Mouse (Mus musculus) limb, embryonic 14.5 days (tissue): ENCODE measurements at regions not wholly inside any gene's neighbourhood (a gene's known extent, or its start where the extent isn't known, plus 50 kb on each side); places are given as distances from the start of the nearest gene placed in this dataset.

Experiments
- ATAC-seq: fragments of 200-750 bp; cut with Nextera tagmentation; 2 replicates; pipeline ENCODE4 v1.8.0; 2017; ENCODE audit warnings: low read depth, moderate number of reproducible peaks, moderate TSS enrichment; ENCODE audit not compliant: low FRiP score
- DNase-seq: peaks from one replicate; pipeline ENCODE4 v3.0.0-alpha.2; 2015; ENCODE audit warnings: low spot score
- H3K27ac ChIP-seq: fragments of 300-500 bp; sonication (generic); replicated peaks from 2 replicates; pipeline ENCODE4 v1.5.1; 2014; ENCODE audit warnings: low read depth, mild to moderate bottlenecking, low read length, moderate library complexity, mixed read lengths
- H3K27me3 ChIP-seq: fragments of 300-500 bp; sonication (generic); 2 replicates; pipeline ENCODE4 v1.6.1; 2014; ENCODE audit warnings: low read length, mixed read lengths; ENCODE audit not compliant: control insufficient read depth, insufficient read depth
- H3K36me3 ChIP-seq: fragments of 300-500 bp; sonication (generic); 2 replicates; pipeline ENCODE4 v1.6.1; 2014; ENCODE audit warnings: mild to moderate bottlenecking, low read length, moderate library complexity, mixed read lengths; ENCODE audit not compliant: control insufficient read depth, insufficient read depth
- H3K4me1 ChIP-seq: fragments of 300-500 bp; sonication (generic); 2 replicates; pipeline ENCODE4 v1.6.1; 2014; ENCODE audit warnings: antibody characterized with exemption, low read length, mixed read lengths; ENCODE audit not compliant: control insufficient read depth, insufficient read depth
- H3K4me2 ChIP-seq: fragments of 300-500 bp; sonication (generic); replicated peaks from 2 replicates; pipeline ENCODE4 v1.6.1; 2014; ENCODE audit warnings: low read depth, mild to moderate bottlenecking, low read length, moderate library complexity; ENCODE audit not compliant: severe bottlenecking
- H3K4me3 ChIP-seq: fragments of 300-500 bp; sonication (generic); replicated peaks from 2 replicates; pipeline ENCODE4 v1.5.1; 2014; ENCODE audit warnings: low read length
- H3K9ac ChIP-seq: fragments of 300-500 bp; sonication (generic); 2 replicates; pipeline ENCODE4 v1.6.1; 2014; ENCODE audit warnings: mild to moderate bottlenecking, low read depth, low read length, moderate library complexity; ENCODE audit not compliant: severe bottlenecking
- H3K9me3 ChIP-seq: fragments of 300-500 bp; sonication (generic); 2 replicates; pipeline ENCODE4 v1.6.1; 2016; ENCODE audit warnings: low read length; ENCODE audit not compliant: control insufficient read depth
- POLR2A ChIP-seq: fragments of 200-500 bp; IDR thresholded peaks from 2 replicates; pipeline ENCODE4 v1.8.0; 2012; ENCODE audit warnings: inconsistent platforms, mild to moderate bottlenecking, moderate library complexity, borderline replicate concordance; ENCODE audit not compliant: insufficient read depth, insufficient read length; ENCODE audit errors: extremely low read depth
- WGBS: fragments of 180-500 bp; shearing (Covaris S2); extraction: QIAGEN DNeasy Blood & Tissue Kit; methylation state at CpG from one replicate; pipeline ENCODE4 v1.1.7; 2014; 5-methylcytosine and 5-hydroxymethylcytosine counted together

GRCm38 (mm10) chr15:62500522-62500921, 1344.5 kb downstream of the Gsdmc2 start:
- no peak for TF ChIP-seq POLR2A
- DNase-seq (no peak), ATAC-seq (no peak)
- H3K27me3 ChIP-seq: no peaks in the 10 kb centered on the region
- H3K9me3 ChIP-seq: no peaks in the 10 kb centered on the region
- no peaks in the 10 kb centered on the region for H3K36me3 ChIP-seq
- no peak overlapping the region for H3K4me3 ChIP-seq
- H3K4me1 ChIP-seq: peaks cover 7% of the 10 kb centered on the region
- WGBS: 77% methylated on average over 2 of the region's 2 CpGs
- H3K9ac ChIP-seq: no peak overlapping the region
- no peak overlapping the region for H3K4me2 ChIP-seq
- no peak overlapping the region for H3K27ac ChIP-seq

DNA sequence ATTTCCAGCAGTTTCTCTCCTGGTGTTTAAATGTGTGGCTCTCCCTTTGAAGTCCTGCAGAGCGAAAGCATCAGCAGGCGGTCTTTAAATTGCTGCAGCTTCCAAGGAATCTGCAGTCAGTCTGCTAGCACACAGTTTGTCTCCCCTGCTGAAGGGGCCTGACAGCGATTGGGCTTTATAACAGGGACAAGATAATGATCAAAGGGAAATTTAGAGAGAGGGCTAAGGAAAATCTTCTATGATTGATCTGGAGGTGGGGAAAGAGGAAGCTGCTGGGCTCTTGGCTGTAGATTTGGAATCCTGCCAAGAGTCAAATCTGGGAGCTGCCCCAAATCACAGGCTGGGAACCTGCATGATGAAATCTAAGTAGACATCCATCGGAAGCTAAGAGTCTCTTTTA, 1348.8 kb downstream of the Gsdmc2 start:
- DNase-seq (peak; percentile 25), ATAC-seq (no peak)
- Histone ChIP-seq H3K36me3 (no peaks in the 10 kb centered on the region), H3K4me2 (no peak overlapping the region), H3K27me3 (no peaks in the 10 kb centered on the region), H3K4me3 (no peak overlapping the region), H3K9ac (no peak overlapping the region), H3K4me1 (peaks cover 4% of the 10 kb centered on the region), H3K9me3 (no peaks in the 10 kb centered on the region), H3K27ac (no peak overlapping the region)
- 1% methylated on average over 4 of the region's 4 CpGs for WGBS
- TF ChIP-seq POLR2A: no peak

GRCm38 (mm10) chr15:62492350-62492749, 1352.6 kb downstream of the Gsdmc2 start:
- DNase-seq (no peak), ATAC-seq (no peak)
- H3K27ac ChIP-seq: no peak overlapping the region
- H3K9me3 ChIP-seq: no peaks in the 10 kb centered on the region
- 29% methylated on average over 3 of the region's 3 CpGs for WGBS
- H3K4me2 ChIP-seq: no peak overlapping the region
- no peak overlapping the region for H3K4me3 ChIP-seq
- no peak for TF ChIP-seq POLR2A
- no peak overlapping the region for H3K9ac ChIP-seq
- no peaks in the 10 kb centered on the region; the same call in 1 of the 2 replicates for H3K4me1 ChIP-seq
- no peaks in the 10 kb centered on the region for H3K36me3 ChIP-seq
- no peaks in the 10 kb centered on the region for H3K27me3 ChIP-seq

DNA sequence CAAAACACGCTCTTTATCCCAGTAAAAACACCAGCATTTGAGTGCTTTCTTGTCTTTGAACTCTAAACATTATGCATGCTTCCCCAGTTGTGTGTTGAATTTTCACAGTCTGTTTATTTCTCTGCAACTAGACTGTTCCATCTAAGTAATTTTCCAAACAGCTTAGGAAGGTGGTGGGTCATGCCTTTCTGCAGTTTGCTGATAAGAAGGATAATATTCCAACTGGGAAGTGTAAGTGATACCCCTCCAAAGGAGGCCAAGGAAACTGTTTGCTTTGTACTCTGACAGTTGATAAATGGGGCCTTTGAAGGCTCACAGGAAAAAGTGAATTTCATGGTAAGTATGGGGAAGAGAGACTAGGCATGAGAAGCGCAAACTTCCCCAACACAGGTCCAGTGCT, 1354.4 kb downstream of the Gsdmc2 start:
- DNase-seq (no peak), ATAC-seq (no peak)
- H3K4me1 ChIP-seq: no peaks in the 10 kb centered on the region
- H3K27ac ChIP-seq: no peak overlapping the region
- no peaks in the 10 kb centered on the region for H3K9me3 ChIP-seq
- WGBS: 75% methylated on average over 2 of the region's 2 CpGs
- H3K4me2 ChIP-seq: no peak overlapping the region
- no peak overlapping the region for H3K9ac ChIP-seq
- TF ChIP-seq POLR2A: no peak
- H3K4me3 ChIP-seq: no peak overlapping the region
- no peaks in the 10 kb centered on the region for H3K27me3 ChIP-seq
- H3K36me3 ChIP-seq: no peaks in the 10 kb centered on the region

DNA sequence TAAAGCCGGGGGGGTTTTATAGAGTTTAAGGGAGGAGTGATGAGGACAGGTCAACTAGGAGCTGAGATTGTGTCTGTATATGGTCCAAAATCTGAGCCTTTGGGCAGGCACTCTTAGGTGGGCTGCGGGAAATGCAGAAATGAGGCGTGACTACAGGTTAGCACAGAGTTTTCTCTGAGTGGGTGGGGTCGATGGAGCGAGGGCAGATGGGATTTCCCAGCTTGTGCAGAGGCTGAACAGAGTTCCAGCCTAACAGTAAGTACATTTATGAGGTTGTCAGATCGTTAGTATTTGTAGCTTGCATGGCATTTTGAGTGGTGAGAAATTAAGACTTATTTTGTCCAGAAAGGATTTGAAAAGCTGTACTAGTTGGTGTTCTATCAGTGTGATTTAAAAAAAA, 1358.4 kb downstream of the Gsdmc2 start:
- H3K9me3 ChIP-seq: no peaks in the 10 kb centered on the region
- ATAC-seq: no peak
- no peaks in the 10 kb centered on the region for H3K4me1 ChIP-seq
- no peaks in the 10 kb centered on the region for H3K27me3 ChIP-seq
- H3K36me3 ChIP-seq: no peaks in the 10 kb centered on the region
- H3K4me3 ChIP-seq: no peak overlapping the region
- WGBS: 43% methylated on average over 6 of the region's 6 CpGs
- TF ChIP-seq POLR2A: no peak
- no peak for DNase-seq
- H3K4me2 ChIP-seq: no peak overlapping the region
- no peak overlapping the region for H3K9ac ChIP-seq
- no peak overlapping the region for H3K27ac ChIP-seq

DNA sequence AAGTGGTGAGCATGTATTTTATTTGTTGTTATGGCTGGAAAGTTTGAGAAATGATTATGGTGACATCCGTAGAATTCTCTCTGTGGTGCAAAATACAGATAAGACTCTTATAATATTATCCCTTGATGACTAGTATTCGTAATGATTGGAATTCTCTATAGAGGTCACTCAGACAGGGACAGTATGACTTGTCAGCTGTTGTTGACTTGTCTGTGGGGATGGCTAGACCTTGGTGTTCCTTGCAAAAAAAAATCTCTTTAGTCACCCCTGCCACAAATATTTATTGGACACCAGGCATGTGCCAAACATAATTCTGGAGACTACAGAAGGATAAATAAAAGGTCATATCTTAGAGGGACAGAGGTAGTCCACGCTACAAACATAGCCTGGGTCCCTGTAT, 1360.6 kb downstream of the Gsdmc2 start:
- H3K27ac ChIP-seq: no peak overlapping the region
- ATAC-seq (no peak), DNase-seq (no peak)
- no peaks in the 10 kb centered on the region for H3K27me3 ChIP-seq
- H3K9ac ChIP-seq: no peak overlapping the region
- H3K4me3 ChIP-seq: no peak overlapping the region
- TF ChIP-seq POLR2A: no peak
- H3K4me1 ChIP-seq: no peaks in the 10 kb centered on the region
- no peaks in the 10 kb centered on the region for H3K36me3 ChIP-seq
- H3K4me2 ChIP-seq: no peak overlapping the region
- no peaks in the 10 kb centered on the region for H3K9me3 ChIP-seq
- WGBS: 92% methylated on average over 3 of the region's 3 CpGs
